Mouse (Mus musculus): ENCODE results near the gene Bpgm.

DNA sequence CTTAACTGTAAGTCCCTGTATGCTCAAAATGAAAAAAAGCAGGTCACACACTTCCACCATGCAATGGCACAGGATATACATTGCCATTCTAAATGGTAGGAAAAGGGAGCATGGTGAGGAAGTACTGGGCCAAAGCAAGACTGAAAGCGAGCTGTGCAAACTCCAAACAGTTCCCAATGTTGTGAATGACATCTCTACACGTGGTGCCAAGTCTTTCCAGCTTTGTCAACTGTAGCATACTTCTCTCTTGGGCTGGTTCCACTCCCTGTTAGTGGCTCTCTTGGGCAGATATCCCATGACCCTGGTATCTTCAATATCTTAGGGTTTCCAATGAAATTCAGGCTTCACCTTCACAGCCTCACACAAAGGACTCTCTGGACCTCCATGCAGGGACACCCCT, 37.0 kb upstream of the Bpgm start:
- TF ChIP-seq CTCF (IDR thresholded peaks at IDR 0.05; ENCODE audit: control insufficient read depth, insufficient read depth, insufficient replicate concordance, low read depth, low read length) (no peak), POLR2A (IDR thresholded peaks at IDR 0.05; ENCODE audit: control insufficient read depth, low read depth, low read length) (no peak)

Measured in testis, adult 2 months (tissue).